Mouse (Mus musculus): Measurements from ENCODE around the gene Zcchc24.
"Not testable (repeated sequence)": the region's sequence is repeated elsewhere in the genome, so short reads cannot be mapped to it uniquely, and the experiment has no call there.

Zcchc24 gene

DNA sequence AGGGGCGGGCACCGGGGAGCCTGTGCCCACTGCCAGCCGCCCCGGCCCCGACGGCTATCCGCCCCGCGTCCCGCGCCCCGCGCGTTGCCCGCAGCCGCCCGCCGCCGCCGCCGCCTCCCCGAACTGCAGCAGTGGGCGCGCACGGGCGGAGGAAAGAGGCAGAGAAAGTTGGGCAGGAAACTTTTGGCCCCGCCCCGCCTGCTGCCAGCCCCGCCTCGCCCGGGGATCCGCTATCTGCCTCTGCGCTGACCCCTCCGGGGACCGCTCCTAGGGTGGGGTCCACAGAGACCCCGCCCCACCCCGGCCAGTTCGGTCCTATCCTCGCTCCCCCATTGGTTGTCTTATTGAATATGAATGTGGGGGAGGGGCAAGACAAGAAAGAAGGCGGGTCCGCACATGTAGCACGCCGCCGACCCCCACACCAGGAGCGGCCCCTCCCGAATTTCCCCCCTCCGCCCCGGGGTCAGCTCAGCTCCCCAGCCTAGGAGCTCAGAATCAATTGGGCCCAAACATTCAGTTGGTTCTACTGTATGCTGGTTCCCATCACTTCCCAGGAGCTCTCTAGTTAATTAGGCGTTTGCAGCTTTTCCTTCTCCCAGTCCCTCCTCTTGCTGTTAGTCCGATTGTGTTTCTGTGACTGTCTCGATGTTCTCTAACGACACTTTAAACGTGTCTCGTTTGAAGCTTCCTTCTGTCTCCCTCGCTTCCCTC lies at the start of gene Zcchc24:
TSS of gene Zcchc24 (minus strand) at position 125 of the 711 bp plus-strand sequence.
- peak; percentile 78 for DNase-seq (ENCODE audit: low read depth)

DNA sequence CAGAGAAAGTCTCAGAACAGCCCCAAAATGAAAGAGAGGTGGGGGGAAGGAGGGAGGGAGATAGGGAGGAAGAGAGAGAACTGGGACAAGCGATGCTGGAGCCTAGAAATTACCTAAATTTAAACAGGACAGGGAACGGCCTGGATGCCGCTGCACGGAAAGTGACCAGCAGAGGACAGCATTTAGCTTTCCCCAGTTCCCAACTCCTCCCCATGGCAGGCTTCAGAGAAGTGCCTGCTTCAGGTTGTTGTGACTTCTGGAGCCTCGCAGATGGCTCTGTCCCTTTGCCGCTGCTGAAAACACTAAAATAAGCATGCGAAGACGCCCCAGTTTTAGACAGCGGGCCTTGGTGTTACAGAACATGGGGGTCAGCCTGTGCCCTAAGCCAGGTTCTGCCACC lies 47.6 kb upstream of the Zcchc24 start:
- peak; percentile 69 for DNase-seq (ENCODE audit: low read depth)

DNA sequence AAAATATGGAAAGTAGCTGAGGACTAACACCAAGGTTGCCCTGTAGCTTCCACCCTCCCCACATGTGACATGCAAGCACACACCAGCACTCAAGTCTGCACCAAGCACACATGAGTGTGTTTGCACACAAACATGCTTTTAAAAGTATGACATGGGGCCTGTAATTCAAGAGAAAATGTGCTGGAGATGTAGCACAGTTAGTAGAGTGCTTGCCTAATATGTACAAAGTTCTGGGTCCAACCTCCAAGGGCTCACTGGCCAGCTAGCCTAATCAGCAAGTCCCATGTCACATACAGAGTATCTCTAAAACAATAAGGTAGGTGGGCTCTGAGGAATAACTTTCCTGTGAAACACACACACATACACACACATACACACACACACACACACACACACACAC lies 45.3 kb upstream of the Zcchc24 start:
- DNase-seq (ENCODE audit: low read depth): no peak

DNA sequence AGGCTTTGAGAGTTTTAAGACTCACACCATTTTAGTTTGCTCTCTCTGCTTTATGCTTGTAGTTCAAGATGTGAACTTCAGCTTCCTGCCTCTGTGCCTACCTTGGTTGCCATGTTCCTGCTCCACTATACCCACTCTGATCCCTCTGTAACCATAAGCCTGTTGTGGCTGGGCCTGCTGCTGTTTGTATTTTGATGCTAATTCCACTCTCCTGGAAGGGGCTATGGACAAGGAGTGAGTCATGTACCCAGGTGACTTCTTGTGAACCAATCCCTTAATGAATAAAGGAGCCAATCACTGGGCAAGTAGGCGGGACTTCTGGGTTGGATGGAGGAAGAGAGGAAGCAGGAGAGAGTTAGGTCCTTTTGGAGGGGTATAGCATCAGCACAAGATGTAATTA lies 42.2 kb upstream of the Zcchc24 start:
- DNase-seq (ENCODE audit: low read depth): not testable (repeated sequence)

DNA sequence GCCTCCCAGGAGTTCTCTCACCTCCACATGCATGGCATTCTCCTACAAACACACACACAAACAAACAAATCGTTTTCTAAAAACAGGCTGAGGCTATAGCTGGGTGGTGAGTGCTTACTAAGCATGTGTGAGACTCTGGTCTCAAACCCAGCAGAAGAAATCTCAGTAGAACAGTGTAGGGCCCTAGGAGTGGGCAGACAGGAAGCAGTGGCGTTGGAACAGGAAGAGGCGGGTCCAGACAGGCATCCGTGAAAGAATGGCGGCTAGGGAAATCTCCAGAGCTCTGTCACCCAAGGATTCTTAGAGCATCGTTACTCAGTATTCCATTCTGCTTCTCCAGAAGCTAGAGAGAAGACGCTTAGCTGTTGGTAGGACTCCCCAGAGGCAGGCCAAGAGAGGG lies 37.7 kb upstream of the Zcchc24 start:
- no peak for DNase-seq (ENCODE audit: low read depth)

DNA sequence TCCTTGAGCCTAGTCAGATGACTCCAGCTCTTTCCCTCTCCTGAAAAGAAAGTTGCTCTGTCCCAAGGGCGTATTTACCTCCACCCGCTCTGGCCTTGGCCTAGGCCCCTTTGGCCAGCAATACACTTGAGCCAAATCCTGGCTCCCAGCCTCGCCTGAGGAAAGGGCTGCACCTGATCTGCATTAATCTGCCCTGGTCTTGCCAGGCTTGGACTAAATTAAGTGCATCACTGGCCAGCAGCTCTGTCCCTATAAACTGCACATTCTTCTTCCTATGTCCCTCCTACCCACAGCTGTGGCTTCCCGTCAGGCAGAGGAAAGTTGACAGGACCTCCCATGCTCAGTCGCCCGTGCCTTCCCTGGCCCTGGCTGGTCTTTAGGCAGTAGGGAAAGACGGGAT lies 37.0 kb upstream of the Zcchc24 start:
- DNase-seq (ENCODE audit: low read depth): no peak

DNA sequence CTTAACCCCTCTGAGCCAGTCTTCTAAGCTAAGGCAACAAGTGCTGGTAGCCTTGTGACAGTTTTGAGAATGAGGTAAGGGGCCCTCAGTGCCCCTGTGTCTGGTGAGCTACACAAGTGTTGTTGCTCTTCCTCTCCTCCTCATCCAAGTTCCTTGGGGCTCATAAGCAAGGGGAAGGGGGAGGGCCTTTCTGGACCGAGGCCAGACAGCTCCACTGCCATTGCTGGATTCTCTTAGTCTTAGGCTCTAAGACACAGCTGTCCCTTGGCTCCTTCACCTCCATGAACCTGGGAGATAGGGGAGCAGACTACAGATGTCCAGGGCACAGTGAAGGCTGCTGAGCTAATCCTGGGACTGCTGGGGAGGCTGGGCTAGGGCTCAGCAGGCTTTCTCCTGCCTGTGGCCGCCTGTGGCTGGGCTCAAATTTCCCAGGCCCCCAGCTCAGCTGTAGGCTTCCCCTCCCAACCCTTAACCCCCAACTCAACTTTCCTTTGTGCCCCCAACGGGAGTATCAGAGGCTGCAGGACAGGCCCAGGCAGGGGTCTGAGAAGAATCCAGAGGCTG lies 34.5 kb upstream of the Zcchc24 start:
- DNase-seq (ENCODE audit: low read depth): no peak

DNA sequence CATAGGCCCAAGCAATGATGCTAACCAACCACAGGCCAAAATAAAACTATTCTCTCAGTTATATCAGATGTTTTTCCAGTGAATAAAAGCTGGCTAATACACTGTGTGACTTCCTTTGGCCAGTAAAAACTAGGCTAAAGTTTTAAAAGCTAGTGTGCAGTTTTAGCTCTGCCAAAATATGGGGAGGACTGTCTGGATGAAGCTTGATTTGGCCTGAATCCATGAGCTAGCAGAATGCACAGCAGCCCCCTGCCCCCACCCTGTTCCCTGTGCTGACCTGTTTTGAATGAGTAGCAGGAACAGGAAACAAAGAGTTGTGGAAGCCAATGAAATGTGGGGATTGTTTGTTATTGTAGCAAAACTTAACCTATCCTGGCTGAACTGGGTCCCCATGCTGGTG lies 33.7 kb upstream of the Zcchc24 start:
- no peak for DNase-seq (ENCODE audit: low read depth)

DNA sequence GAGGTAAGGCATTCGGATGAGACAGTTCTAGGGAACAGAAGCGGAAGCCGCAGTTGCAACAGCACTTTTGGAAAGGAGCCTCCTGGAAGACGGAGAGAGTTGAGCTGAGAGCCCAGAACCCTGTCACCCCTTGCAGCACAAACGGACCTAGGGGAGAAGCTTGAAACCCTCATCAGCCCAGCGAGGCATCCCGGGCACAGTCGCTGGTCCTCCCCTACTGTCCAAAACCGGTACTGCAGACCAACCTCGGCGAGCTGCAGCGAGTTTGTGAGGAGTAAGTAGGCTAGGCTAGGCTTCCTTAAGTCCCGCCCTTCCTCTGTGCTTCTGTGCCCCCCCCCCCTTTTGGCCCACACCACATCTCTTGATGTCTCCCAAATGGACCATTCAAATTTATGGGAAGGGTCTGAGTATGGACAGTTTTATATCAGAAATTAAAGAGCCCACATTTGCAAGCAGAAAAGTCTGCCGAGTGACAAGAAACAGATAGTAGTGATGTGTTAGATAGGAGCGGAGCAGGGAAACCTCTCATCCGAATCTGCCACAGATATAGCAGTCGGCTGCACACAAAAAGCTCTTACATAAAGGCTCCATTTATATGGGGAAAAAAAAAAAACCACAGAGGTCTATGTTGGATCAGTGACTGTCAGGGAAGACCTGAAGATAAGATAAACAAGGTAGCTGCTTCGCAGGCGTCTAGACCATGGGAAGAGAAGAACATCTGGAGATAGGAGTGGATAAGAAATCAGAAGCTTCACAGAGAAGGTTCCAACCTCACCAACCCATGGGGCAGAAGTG lies 31.5 kb upstream of the Zcchc24 start:
- peak; percentile 79 for DNase-seq (ENCODE audit: low read depth)

DNA sequence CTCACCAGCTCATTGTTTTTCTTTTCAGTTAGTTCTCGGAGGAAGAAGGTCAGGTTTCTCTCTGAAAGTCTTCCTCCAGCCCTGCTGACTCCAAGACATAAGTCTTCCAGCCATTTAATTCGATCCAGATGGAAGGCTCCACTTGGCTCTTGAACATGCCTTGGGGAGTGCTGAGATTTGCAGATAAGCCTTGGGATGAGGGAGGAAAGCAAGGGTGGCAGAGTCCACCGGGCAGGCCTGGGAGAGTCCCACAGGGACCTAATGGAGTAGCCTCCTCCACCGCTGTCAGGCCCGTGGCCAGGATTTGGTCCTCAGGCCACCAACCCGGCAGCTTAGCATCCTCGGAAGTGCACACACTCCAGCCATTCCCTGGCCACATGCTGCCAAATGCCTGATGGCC lies 27.8 kb upstream of the Zcchc24 start:
- no peak for DNase-seq (ENCODE audit: low read depth)

DNA sequence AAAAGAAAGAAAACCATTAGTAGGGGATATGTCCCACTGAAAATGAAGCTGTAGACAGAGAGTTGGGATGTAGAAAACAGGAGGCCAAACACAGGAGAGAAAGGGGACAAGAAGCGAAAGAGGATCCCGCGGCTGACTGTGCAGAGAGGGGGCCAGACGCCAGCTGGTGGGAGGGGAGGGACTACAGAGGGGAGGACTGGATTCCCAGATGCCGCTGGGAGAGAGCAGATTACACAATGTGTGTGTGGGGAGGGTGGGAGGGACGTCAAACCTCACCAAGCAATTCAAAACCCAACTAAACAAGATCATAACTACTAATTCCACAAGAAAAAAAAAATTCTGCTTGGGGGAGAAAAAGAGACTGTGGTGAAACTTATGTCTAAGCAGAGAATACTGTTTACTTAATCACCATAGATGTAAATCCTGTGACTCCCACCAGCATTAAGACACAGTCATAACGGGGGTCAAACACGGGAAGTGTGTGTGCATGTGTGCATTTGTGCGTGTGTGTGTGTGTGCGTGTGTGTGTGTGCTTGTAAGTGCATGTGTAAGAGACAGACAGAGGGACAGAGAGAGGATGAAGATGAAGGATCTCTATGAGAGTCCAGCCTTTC lies 26.8 kb upstream of the Zcchc24 start:
- no peak for DNase-seq (ENCODE audit: low read depth)

DNA sequence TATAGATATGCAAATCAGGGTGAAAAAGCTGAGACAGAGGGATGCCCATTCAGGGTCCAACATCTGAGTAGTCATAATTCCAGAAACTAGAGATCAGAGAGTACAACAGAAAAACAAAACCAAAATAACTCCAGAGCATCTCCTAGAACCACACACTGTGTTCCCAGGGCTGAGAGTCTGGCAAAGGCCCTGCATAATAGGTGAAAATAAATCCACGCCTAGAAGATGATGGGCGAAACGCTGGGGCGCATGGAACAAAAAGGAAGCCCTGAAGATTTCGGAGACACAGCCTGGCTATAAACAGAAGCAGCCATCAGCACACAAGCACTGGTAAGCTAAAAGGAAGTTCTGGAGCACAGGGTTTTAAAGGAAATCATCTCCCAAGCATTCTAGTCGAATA lies 26.2 kb upstream of the Zcchc24 start:
- no peak for DNase-seq (ENCODE audit: low read depth)

DNA sequence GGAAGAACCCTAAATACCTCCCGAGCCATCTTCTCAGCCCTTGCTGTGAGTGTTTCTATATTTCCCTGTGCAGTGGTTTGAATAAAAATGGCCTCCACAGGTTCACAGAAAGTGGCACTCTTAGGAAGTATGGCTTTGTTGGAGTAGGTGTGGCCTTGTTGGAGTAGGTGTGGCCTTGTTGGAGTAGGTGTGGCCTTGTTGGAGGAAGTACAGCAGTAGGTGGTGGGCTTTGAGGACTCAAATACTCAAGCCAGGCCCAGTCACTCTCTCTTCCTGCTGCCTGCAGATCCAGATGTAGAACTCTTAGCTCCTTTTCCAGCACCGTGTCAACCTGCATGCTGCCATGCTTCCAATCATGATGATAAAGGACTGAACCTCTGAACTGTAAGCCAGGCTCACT lies 25.5 kb upstream of the Zcchc24 start:
- no peak for DNase-seq (ENCODE audit: low read depth)

DNA sequence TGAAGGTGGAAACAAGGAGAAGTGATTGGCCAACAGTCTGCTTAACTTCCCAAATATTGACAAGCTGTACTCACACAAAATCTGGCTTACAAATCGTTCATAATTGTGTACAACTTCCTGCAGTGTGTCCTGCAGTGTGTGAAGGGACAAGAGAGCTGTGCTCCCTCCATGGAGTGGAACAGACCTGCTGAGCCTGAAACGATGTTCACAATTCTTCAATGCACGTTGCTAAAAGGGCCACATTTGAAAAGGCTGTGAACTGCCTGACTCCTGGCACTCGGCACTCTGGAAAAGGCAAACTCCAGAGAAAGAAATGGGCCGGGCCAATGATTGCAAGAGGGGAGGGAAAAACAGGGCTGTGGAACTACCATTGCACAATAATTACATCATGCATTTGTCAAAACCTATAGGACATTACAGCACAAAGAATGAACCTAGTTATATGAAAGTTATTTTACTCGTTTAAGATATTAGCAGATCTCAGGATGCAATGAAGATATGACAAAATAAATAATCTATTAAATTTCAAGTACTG lies 22.0 kb upstream of the Zcchc24 start:
- DNase-seq (ENCODE audit: low read depth): no peak

DNA sequence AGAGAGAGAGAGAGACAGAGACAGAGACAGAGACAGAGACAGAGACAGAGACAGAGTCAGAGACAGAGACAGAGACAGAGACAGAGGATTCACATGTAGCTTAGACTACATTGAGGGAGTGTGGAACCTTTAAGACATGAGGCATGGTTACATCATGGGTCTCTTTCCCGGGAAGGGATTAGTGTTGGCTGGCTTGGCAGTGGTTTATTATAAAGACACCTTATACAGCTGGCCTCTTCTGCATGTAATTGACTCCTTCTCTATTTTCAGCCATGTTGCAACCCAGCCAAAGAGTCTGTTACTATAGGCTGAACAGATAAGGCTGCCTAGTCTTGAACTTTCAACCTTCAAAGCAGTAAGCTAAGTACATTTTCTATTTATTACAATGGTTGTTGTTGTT lies 21.1 kb upstream of the Zcchc24 start:
- no peak for DNase-seq (ENCODE audit: low read depth)

DNA sequence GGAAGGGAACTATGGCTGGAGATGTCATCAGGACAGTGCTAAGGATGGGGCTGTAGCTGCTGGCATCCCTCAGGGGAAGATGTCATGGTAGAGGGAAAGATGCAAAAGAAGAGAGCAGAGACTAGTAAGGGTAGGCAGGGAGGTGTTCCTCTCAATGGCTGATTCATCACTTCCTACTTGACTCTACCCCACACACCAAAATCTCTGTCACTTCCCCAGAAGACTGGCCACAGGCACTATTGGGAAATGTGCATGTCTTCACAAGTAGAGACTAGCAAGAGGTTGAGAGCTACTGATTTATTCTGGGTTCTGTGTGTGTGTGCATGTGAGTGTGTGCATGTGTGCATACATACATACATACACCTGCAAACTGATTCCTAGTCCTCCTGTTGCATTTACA lies 20.4 kb upstream of the Zcchc24 start:
- DNase-seq (ENCODE audit: low read depth): no peak

DNA sequence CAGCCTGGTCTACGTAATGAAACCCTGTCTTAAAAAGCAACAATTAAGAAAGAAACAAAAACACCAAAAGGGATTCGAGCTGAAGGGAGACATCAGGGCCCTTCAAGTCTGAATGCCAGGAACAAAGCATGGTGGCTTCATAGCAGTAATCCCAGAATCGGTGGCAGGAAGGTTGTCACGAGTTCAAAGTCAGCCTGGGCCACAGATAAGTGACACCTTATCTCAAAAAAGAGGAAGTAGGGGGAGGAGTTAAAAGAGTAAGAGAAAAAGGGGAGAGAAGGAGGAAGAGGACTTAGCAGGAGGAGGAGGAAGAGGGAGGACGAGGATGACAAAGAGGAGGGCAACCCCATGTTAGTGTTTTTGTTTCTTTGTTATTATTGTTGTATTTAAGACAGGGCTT lies 19.4 kb upstream of the Zcchc24 start:
- no peak for DNase-seq (ENCODE audit: low read depth)

DNA sequence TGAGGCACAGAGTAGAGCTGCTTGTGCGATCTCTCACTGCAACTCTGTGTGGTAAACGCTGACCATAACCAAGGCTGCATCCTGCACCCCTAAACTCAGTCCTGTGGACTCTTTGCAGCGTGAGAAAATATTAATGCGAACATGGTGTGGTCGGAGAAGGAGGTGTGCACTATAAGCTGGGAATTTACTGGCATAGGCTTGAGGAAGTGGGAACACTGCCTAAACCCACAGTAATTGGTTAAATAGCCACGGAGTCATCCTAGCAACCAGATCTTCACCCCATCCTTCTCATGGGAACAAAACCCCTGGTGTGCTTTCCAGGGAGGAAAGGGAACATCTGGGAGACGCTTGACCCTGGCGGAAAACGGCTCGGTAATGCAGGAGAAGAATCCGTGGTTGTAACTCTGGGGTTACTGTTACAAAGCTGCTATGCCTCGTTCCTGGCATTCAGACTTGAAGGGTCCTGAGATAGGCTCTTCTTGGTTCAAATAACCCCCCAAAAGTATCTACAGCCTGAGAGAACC lies 18.6 kb upstream of the Zcchc24 start:
- no peak for DNase-seq (ENCODE audit: low read depth)

DNA sequence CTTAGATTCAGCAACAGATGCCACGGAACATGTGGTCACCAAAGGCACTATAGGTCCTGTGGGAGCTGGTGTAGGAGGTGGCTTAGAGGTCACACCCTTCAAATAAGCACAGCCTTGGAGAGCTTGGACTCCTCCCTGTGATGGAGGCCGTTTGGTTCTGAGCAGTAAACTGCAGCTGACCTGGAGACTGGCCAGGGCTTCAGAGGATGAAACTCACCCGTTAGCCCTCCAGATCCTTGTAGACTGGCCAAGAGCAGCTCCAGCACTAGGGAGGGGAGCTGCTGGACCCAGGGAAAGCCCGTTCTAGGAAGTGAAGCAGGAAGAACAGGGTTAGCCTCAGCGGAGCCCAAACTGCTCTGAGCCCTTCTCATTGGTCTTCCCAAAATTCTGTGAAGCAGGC lies 18.1 kb upstream of the Zcchc24 start:
- DNase-seq (ENCODE audit: low read depth): no peak

DNA sequence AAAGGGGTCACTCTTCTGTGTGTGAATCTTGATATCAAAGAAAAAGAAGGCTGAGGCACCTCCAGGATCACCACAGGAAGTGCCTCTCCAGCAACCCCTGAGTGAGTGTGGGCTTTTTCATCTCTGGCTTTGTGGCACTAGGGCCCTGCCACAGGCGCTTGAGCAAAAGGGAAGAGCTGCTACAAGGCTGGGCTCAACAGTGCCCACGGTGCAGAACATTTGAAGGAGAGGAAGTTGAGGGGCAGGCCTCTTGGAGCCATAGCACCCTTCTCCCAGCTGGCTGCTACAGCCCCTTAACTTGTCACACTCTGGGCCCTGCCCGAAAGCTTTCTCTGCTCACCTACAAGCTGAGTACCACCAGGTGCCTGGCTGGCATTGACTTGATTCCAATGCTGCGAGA lies 16.4 kb upstream of the Zcchc24 start:
- no peak for DNase-seq (ENCODE audit: low read depth)

DNA sequence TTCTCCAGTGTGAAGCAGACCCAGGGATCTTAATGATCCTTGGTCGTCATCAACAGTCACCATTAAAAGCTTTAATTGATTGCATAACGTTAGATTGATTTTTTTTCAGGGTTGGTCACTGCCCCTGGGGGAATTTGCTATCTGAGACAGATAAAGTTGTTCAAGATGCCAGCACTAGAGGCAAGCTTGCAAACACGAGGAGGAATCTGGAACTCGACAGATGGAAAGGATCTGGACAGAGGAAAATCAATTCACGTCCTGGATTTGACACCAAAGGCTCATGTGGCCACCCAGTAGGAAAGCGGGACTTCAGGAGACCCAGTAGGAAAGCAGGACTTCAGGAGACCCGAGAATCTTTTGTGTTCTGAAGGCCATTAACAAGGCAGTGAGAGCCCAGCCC lies 14.4 kb upstream of the Zcchc24 start:
- DNase-seq (ENCODE audit: low read depth): no peak

DNA sequence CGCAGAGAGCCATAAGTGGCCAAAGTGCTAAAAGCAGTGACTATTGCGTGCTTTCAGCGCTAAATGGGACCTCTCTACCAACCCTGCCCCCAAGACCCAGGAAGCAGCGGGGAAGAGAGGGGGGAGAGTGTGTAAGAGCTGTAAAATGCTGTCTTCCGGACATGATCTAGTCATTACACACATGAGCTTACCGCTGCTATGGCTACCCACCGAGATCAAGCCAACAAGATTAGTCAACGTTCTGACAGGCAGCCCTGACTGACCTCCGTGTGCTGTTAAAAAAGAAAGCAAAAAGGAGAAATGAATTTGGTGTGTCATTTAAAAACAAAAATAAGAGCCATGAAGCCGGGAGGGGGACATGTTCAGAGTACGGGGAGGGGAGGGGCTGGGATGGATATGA lies 11.8 kb upstream of the Zcchc24 start:
- DNase-seq (ENCODE audit: low read depth): peak; percentile 57

All from induced T-regulatory cell, adult 2 months (primary cell).